Mouse (Mus musculus) hindbrain, embryonic 12.5 days (tissue): Measurements from ENCODE around the gene Rel. TPM values are rescaled to one million over a fixed set of nuclear protein-coding genes. Genes with fewer than 3 reads are reported as not detected.

Experiments used
- ATAC-seq: fragments of 200-750 bp; cut with Nextera tagmentation; 2 replicates; pipeline ENCODE4 v1.8.0; 2017; ENCODE audit warnings: moderate TSS enrichment; ENCODE audit not compliant: low FRiP score
- H3K27ac ChIP-seq: fragments of 300-500 bp; sonication (generic); 2 replicates; pipeline ENCODE4 v1.5.1; 2016; ENCODE audit warnings: mild to moderate bottlenecking
- H3K27me3 ChIP-seq: fragments of 300-500 bp; sonication (generic); 2 replicates; pipeline ENCODE4 v1.6.1; 2016; ENCODE audit warnings: mild to moderate bottlenecking
- H3K36me3 ChIP-seq: fragments of 300-500 bp; sonication (generic); 2 replicates; pipeline ENCODE4 v1.6.1; 2016; ENCODE audit warnings: mild to moderate bottlenecking
- H3K4me1 ChIP-seq: fragments of 300-500 bp; sonication (generic); 2 replicates; pipeline ENCODE4 v1.6.1; 2016
- H3K4me2 ChIP-seq: fragments of 300-500 bp; sonication (generic); replicated peaks from 2 replicates; pipeline ENCODE4 v1.6.1; 2016; ENCODE audit warnings: mild to moderate bottlenecking
- H3K4me3 ChIP-seq: fragments of 300-500 bp; sonication (generic); 2 replicates; pipeline ENCODE4 v1.5.1; 2016; ENCODE audit warnings: mild to moderate bottlenecking
- H3K9ac ChIP-seq: fragments of 300-500 bp; sonication (generic); 2 replicates; pipeline ENCODE4 v1.6.1; 2016; ENCODE audit warnings: mild to moderate bottlenecking, moderate library complexity
- H3K9me3 ChIP-seq: fragments of 300-500 bp; sonication (generic); replicated peaks from 2 replicates; pipeline ENCODE4 v1.6.1; 2016; ENCODE audit warnings: mild to moderate bottlenecking
- WGBS: fragments of 180-500 bp; shearing (Covaris S2); methylation state at CpG from one replicate; pipeline ENCODE4 v1.1.7; 2016; 5-methylcytosine and 5-hydroxymethylcytosine counted together
- polyA plus RNA-seq: library from polyadenylated mRNA; unstranded; fragments of >200 nt; fragmentation: Nextera tagmentation; extraction: Ambion mirVana; gene quantifications from 2 replicates; pipeline ENCODE4 v1.2.1, GENCODE M21; 2016

Gene Rel
- polyA plus RNA-seq, 1 experiment from 2014 or later: 0.80 TPM

GRCm38 (mm10) chr11:23699414-23700095 is 71.2 kb downstream of the Rel start:
- Histone ChIP-seq H3K4me1 (no peaks in the 10 kb centered on the region), H3K27ac (no peak overlapping the region), H3K27me3 (no peaks in the 10 kb centered on the region), H3K36me3 (peaks cover 10% of the 10 kb centered on the region; the same call in 1 of the 2 replicates), H3K9ac (no peak overlapping the region), H3K4me3 (no peak overlapping the region), H3K4me2 (no peak overlapping the region), H3K9me3 (no peaks in the 10 kb centered on the region)
- WGBS: 81% methylated on average over 3 of the region's 3 CpGs
- no peak for ATAC-seq

- Histone ChIP-seq H3K4me1 (no peaks in the 10 kb centered on the region), H3K36me3 (peaks cover 12% of the 10 kb centered on the region; the same call in 1 of the 2 replicates), H3K4me2 (no peak overlapping the region), H3K27me3 (no peaks in the 10 kb centered on the region), H3K27ac (no peak overlapping the region), H3K9me3 (no peaks in the 10 kb centered on the region), H3K4me3 (no peak overlapping the region), H3K9ac (no peak overlapping the region)
- no peak for ATAC-seq
- 70% methylated on average over 2 of the region's 2 CpGs for WGBS
Observed at GRCm38 (mm10) chr11:23698526-23698925, 72.2 kb downstream of the Rel start.

- Histone ChIP-seq H3K9me3 (no peaks in the 10 kb centered on the region), H3K36me3 (peaks cover 9% of the 10 kb centered on the region; the same call in 1 of the 2 replicates), H3K27me3 (no peaks in the 10 kb centered on the region), H3K4me1 (no peaks in the 10 kb centered on the region), H3K4me3 (no peak overlapping the region), H3K9ac (no peak overlapping the region), H3K27ac (no peak overlapping the region), H3K4me2 (no peak overlapping the region)
- no peak for ATAC-seq
Observed at GRCm38 (mm10) chr11:23695847-23696246, 74.9 kb downstream of the Rel start.

- H3K4me3 ChIP-seq: no peak overlapping the region
- H3K36me3 ChIP-seq: peaks cover 12% of the 10 kb centered on the region; the same call in 1 of the 2 replicates
- no peaks in the 10 kb centered on the region for H3K4me1 ChIP-seq
- H3K4me2 ChIP-seq: no peak overlapping the region
- H3K9me3 ChIP-seq: no peaks in the 10 kb centered on the region
- H3K9ac ChIP-seq: no peak overlapping the region
- no peaks in the 10 kb centered on the region for H3K27me3 ChIP-seq
- WGBS: 94% methylated on average over 2 of the region's 2 CpGs
- ATAC-seq: no peak
- no peak overlapping the region for H3K27ac ChIP-seq
Observed at GRCm38 (mm10) chr11:23693286-23693685, 77.5 kb downstream of the Rel start.

GRCm38 (mm10) chr11:23688060-23688459 is 82.7 kb downstream of the Rel start:
- no peak overlapping the region for H3K4me2 ChIP-seq
- ATAC-seq: no peak
- no peaks in the 10 kb centered on the region for H3K27me3 ChIP-seq

More at GRCm38 (mm10) chr11:23688060-23688459, 82.7 kb downstream of the Rel start:
- Histone ChIP-seq H3K9me3 (no peaks in the 10 kb centered on the region), H3K4me3 (no peak overlapping the region), H3K4me1 (no peaks in the 10 kb centered on the region), H3K27ac (no peak overlapping the region), H3K36me3 (peaks cover 21% of the 10 kb centered on the region; the same call in 1 of the 2 replicates), H3K9ac (no peak overlapping the region)
- 93% methylated on average over 1 of the region's 1 CpGs for WGBS

Other genes with a start within 250 kb of the Rel start
- not detected in 2 replicates for gene 1700093K21Rik, start 249.8 kb downstream of the Rel start, polyA plus RNA-seq
- 90.0 and 95.1 TPM in 2 replicates for gene 0610010F05Rik, start 137.3 kb downstream of the Rel start, polyA plus RNA-seq
- 20.9 and 22.2 TPM in 2 replicates for gene Pus10, start 105.3 kb downstream of the Rel start, polyA plus RNA-seq
- gene Pex13, start 105.0 kb downstream of the Rel start, polyA plus RNA-seq: 48.2 and 51.0 TPM in 2 replicates
- 27.7 and 29.0 TPM in 2 replicates for gene Papolg, start 124.3 kb upstream of the Rel start, polyA plus RNA-seq